Mouse (Mus musculus): ENCODE measurements at regions not wholly inside any gene's neighbourhood (a gene's known extent, or its start where the extent isn't known, plus 50 kb on each side); places are given as distances from the start of the nearest gene placed in this dataset.

- Histone ChIP-seq H3K27ac (replicated peaks; ENCODE audit: insufficient read depth, low read depth, low read length) (no peak overlapping the region), H3K4me1 (ENCODE audit: control insufficient read depth, insufficient read depth, low read length) (peaks cover 29% of the 10 kb centered on the region), H3K79me2 (ENCODE audit: control insufficient read depth, insufficient read depth, low read length) (no peaks in the 10 kb centered on the region), H3K9ac (ENCODE audit: low read depth, low read length) (no peak overlapping the region), H3K27me3 (ENCODE audit: control insufficient read depth, insufficient read depth, low read length) (no peaks in the 10 kb centered on the region), H3K36me3 (ENCODE audit: control insufficient read depth, insufficient read depth, low read length) (no peaks in the 10 kb centered on the region), H3K4me3 (ENCODE audit: insufficient read depth, low read depth, low read length) (no peak overlapping the region)
- DNase-seq (ENCODE audit: extremely low read depth, low read depth, low spot score): no peak
- no peak for TF ChIP-seq CTCF (IDR thresholded peaks at IDR 0.05; ENCODE audit: low read depth, low read length)
- no peak for TF ChIP-seq POLR2A (IDR thresholded peaks at IDR 0.05; ENCODE audit: extremely low read depth, insufficient read depth, low read length)
- WGBS: 96% methylated on average over 13 of the region's 13 CpGs
These were observed 115.2 kb downstream of the Dyrk2 start for GRCm38 (mm10) chr10:118754791-118755190.

DNA sequence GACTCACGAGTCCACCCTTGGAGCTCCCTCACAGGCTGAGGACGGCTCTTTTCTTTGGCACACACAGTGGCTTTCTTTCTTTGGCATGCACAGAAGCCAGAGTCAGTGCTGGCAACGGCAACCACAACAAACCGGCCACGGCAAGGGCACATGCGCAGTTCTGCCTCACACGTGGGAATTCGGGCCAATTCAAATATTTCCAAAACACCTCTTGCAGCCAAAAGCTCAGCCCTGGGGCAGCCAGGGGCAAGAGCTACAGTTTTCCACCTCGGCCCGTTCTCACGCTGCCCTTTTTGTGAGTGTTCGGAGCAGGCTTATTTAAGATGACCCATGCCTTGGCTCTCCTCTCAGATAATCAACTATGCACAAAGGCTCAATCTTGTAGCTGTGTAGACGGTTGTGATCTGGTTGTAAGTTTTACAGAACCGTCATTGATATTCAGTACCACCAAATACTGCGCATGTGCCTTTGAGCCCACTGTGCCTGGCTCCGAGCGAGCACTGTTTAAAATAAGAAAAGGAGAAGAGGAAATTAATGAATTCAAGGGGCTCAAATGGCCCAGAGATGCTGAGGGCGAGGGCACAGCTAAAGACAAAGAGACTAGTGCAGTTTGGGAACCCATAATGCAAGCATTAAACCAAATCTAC, 111.1 kb downstream of the Dyrk2 start:
- H3K4me1 ChIP-seq (ENCODE audit: control insufficient read depth, insufficient read depth, low read length): peaks cover 11% of the 10 kb centered on the region
- H3K79me2 ChIP-seq (ENCODE audit: control insufficient read depth, insufficient read depth, low read length): no peaks in the 10 kb centered on the region
- DNase-seq (ENCODE audit: extremely low read depth, low read depth, low spot score): peak; percentile 95
- H3K36me3 ChIP-seq (ENCODE audit: control insufficient read depth, insufficient read depth, low read length): no peaks in the 10 kb centered on the region
- H3K4me3 ChIP-seq (ENCODE audit: insufficient read depth, low read depth, low read length): no peak overlapping the region
- TF ChIP-seq CTCF (IDR thresholded peaks at IDR 0.05; ENCODE audit: low read depth, low read length) (no peak), POLR2A (IDR thresholded peaks at IDR 0.05; ENCODE audit: extremely low read depth, insufficient read depth, low read length) (no peak)
- H3K27me3 ChIP-seq (ENCODE audit: control insufficient read depth, insufficient read depth, low read length): no peaks in the 10 kb centered on the region
- no peak overlapping the region; the same call in 1 of the 2 replicates for H3K9ac ChIP-seq (ENCODE audit: low read depth, low read length)
- 38% methylated on average over 18 of the region's 18 CpGs for whole genome bisulfite sequencing
- peak overlapping the region; percentile 15 for H3K27ac ChIP-seq (replicated peaks; ENCODE audit: insufficient read depth, low read depth, low read length)

DNA sequence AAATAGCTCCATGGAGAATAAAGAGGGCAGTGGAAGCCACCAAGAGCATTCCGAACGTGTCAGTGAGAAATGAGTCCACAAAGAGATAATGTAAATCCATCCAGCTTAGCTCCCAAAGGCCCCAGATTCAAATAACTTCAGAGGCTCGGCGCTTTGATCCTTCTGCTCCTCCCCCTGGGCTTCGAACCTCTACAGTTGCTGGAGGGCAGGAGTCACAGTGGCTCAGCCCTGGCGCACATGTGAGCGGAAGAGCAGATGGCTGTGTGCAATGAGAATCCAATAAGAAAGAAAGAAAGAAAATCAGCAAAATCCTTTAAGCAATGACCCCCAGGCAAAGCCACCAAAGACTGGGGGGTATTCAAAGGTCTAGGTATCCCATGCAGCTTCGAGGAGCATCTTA, 109.6 kb downstream of the Dyrk2 start:
- DNase-seq (ENCODE audit: extremely low read depth, low read depth, low spot score): no peak
- Histone ChIP-seq H3K9ac (ENCODE audit: low read depth, low read length) (no peak overlapping the region), H3K79me2 (ENCODE audit: control insufficient read depth, insufficient read depth, low read length) (no peaks in the 10 kb centered on the region), H3K36me3 (ENCODE audit: control insufficient read depth, insufficient read depth, low read length) (no peaks in the 10 kb centered on the region), H3K27me3 (ENCODE audit: control insufficient read depth, insufficient read depth, low read length) (no peaks in the 10 kb centered on the region), H3K27ac (replicated peaks; ENCODE audit: insufficient read depth, low read depth, low read length) (no peak overlapping the region), H3K4me3 (ENCODE audit: insufficient read depth, low read depth, low read length) (no peak overlapping the region), H3K4me1 (ENCODE audit: control insufficient read depth, insufficient read depth, low read length) (peaks cover 13% of the 10 kb centered on the region)
- TF ChIP-seq POLR2A (IDR thresholded peaks at IDR 0.05; ENCODE audit: extremely low read depth, insufficient read depth, low read length) (no peak), CTCF (IDR thresholded peaks at IDR 0.05; ENCODE audit: low read depth, low read length) (no peak)
- WGBS: 92% methylated on average over 8 of the region's 8 CpGs

DNA sequence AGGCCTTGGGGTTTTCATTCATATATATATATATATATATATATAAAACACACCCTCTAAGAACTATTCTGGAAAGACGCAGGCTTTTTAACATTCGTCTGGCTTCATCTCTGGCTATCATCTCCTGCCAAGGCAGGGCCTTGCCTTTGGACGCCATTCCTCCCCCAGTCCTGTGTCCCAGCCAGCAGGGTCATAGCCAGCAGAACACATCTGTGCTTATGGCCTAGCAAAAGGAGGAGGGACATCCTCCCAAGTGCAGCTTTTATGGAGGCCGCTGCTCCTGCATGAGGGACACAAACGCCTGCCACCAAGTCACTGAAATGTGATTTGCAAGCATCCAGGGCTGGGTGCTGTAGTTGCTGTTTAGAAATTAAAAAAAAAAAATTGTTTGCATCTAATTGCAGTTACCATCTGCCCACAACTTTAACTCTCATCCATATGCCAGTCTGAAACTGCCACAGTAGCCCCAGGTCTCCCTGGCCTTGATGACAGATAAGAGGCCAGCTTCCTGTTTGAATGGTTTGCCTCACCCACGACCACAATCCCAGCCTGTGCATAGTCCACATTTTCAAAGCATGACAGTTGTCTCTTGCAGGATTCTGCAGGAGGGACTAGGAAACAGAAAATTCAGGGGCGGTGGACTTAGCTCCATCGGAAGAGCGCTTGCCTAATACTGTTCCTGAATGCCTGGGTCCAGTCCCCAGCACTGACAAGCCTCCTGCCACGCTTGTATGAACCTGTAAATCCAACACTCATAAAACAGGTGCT, 108.7 kb downstream of the Dyrk2 start:
- Histone ChIP-seq H3K79me2 (ENCODE audit: control insufficient read depth, insufficient read depth, low read length) (no peaks in the 10 kb centered on the region), H3K4me3 (ENCODE audit: insufficient read depth, low read depth, low read length) (no peak overlapping the region), H3K9ac (ENCODE audit: low read depth, low read length) (no peak overlapping the region), H3K27ac (replicated peaks; ENCODE audit: insufficient read depth, low read depth, low read length) (no peak overlapping the region), H3K36me3 (ENCODE audit: control insufficient read depth, insufficient read depth, low read length) (no peaks in the 10 kb centered on the region), H3K4me1 (ENCODE audit: control insufficient read depth, insufficient read depth, low read length) (peaks cover 19% of the 10 kb centered on the region), H3K27me3 (ENCODE audit: control insufficient read depth, insufficient read depth, low read length) (no peaks in the 10 kb centered on the region)
- 31% methylated on average over 10 of the region's 10 CpGs for WGBS
- TF ChIP-seq CTCF (IDR thresholded peaks at IDR 0.05; ENCODE audit: low read depth, low read length): no peak
- no peak for TF ChIP-seq POLR2A (IDR thresholded peaks at IDR 0.05; ENCODE audit: extremely low read depth, insufficient read depth, low read length)
- DNase-seq (ENCODE audit: extremely low read depth, low read depth, low spot score): peak; percentile 77

- no peaks in the 10 kb centered on the region for H3K36me3 ChIP-seq (ENCODE audit: control insufficient read depth, insufficient read depth, low read length)
- H3K9ac ChIP-seq (ENCODE audit: low read depth, low read length): no peak overlapping the region
- no peak for TF ChIP-seq CTCF (IDR thresholded peaks at IDR 0.05; ENCODE audit: low read depth, low read length)
- TF ChIP-seq POLR2A (IDR thresholded peaks at IDR 0.05; ENCODE audit: extremely low read depth, insufficient read depth, low read length): no peak
- H3K4me3 ChIP-seq (ENCODE audit: insufficient read depth, low read depth, low read length): no peak overlapping the region
- no peaks in the 10 kb centered on the region for H3K27me3 ChIP-seq (ENCODE audit: control insufficient read depth, insufficient read depth, low read length)
- H3K27ac ChIP-seq (replicated peaks; ENCODE audit: insufficient read depth, low read depth, low read length): peak overlapping the region; percentile 82
- WGBS: 95% methylated on average over 9 of the region's 9 CpGs
- H3K79me2 ChIP-seq (ENCODE audit: control insufficient read depth, insufficient read depth, low read length): no peaks in the 10 kb centered on the region
- no peak for DNase-seq (ENCODE audit: extremely low read depth, low read depth, low spot score)
- H3K4me1 ChIP-seq (ENCODE audit: control insufficient read depth, insufficient read depth, low read length): peaks cover 23% of the 10 kb centered on the region
These were observed 105.0 kb downstream of the Dyrk2 start for GRCm38 (mm10) chr10:118765051-118765450.

All from liver, adult 2 months (tissue).